Mouse (Mus musculus) lung, postnatal 0 days (tissue): ENCODE data around the gene Ankrd1.

ENCODE experiments used
- CTCF ChIP-seq: IDR thresholded peaks from 2 replicates; pipeline ENCODE4 v1.5.1; 2016; ENCODE audit warnings: antibody characterized with exemption, mild to moderate bottlenecking
- EP300 ChIP-seq: IDR thresholded peaks from 2 replicates; pipeline ENCODE4 v1.6.1; 2016; ENCODE audit warnings: antibody characterized with exemption, mild to moderate bottlenecking, control low read depth

DNA sequence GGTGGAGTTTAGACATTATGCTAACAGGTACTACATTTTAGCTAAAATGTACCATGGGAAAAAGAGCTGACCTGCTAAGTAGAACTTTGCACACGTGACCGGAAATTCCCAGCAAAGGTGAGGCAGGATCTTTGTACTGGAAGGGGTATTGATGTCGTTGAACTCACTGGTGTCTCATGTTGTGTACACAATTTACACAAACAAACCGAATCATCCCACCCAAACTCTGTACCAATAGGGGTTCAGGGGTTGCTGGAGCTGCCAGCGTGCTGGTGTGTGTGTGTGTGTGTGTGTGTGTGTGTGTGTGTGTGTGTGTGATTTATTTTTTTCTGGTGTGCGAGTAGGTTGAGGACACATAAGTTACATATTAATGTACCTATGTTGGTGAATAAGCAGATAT lies 13.2 kb upstream of the Ankrd1 start:
- no peak for TF ChIP-seq CTCF
- TF ChIP-seq EP300 = no peak
